In genomic region chr6:34901911-34902444, GRCm38 (mm10) we compare ENCODE assay signal across 18 mouse cellular contexts. TPM values are rescaled to one million over a fixed set of nuclear protein-coding genes. Genes with fewer than 3 reads are reported as not detected.
DNase-seq lines count a peak whose midpoint lies in the region; ATAC-seq and TF ChIP-seq lines count a peak whose summit lies in the region.
"Had no signal": no experiment of that assay in that cellular context is flagged by ENCODE, and none has a peak within 500 bp of the region (broad histone marks: within the 10 kb centered on the region; RNA-seq: fewer than 3 reads in every experiment).

No protein-coding gene starts in this region.

- 18% methylated on average over 9 of the region's 9 CpGs for WGBS in heart, embryonic 14.5 days
- WGBS in lung, postnatal 0 days: 35% methylated on average over 9 of the region's 9 CpGs
- WGBS in forebrain, embryonic 14.5 days: 79% methylated on average over 9 of the region's 9 CpGs
- WGBS in kidney, embryonic 14.5 days: 77% methylated on average over 9 of the region's 9 CpGs

- ATAC-seq in heart, embryonic 14.5 days (ENCODE audit: insufficient number of reproducible peaks, insufficient read depth, low FRiP score, low read depth): peak; percentile 33; the same call in 1 of the 2 replicates
- no peak for ATAC-seq in lung, postnatal 0 days
- ATAC-seq in forebrain, embryonic 14.5 days: no peak
- ATAC-seq in kidney, embryonic 14.5 days (ENCODE audit: low FRiP score, low TSS enrichment): no peak

- H3K4me2 ChIP-seq in heart, embryonic 14.5 days (ENCODE audit: low read length): peak overlapping the region; percentile 45
- peak overlapping the region; percentile 42 for H3K4me2 ChIP-seq in lung, postnatal 0 days (replicated peaks; ENCODE audit: low read depth, low read length)
- no peak overlapping the region for H3K4me2 ChIP-seq in forebrain, embryonic 14.5 days (ENCODE audit: low read length)
- H3K4me2 ChIP-seq in kidney, embryonic 14.5 days (replicated peaks; ENCODE audit: low read depth, low read length): no peak overlapping the region

- no peak for DNase-seq in heart, postnatal 36 days
- no peak for DNase-seq in lung, postnatal 0 days (ENCODE audit: low spot score)
- no peak for DNase-seq in lung, postnatal 10 days
- peak; percentile 11 for DNase-seq in T-cell, adult 2 months (ENCODE audit: low spot score)
- DNase-seq in natural killer cell, adult 2 months (ENCODE audit: low spot score in 2 of 2): peak; percentile 36 to 63
- no peak for DNase-seq in forebrain, embryonic 14.5 days (ENCODE audit: low spot score)
- DNase-seq: adrenal gland, postnatal 14 days; cerebellum, adult 9-10 months; gastrocnemius, postnatal 14 days; right cerebral cortex, postnatal 25 days had no signal

- intact Hi-C loops in heart, postnatal 36 days (cut with DNase I): no loop called here

- H3K9ac ChIP-seq in heart, embryonic 14.5 days (ENCODE audit: low read length): no peak overlapping the region
- no peak overlapping the region for H3K9ac ChIP-seq in lung, postnatal 0 days (replicated peaks; ENCODE audit: low read depth)
- H3K9ac ChIP-seq in forebrain, embryonic 14.5 days (ENCODE audit: low read length): no peak overlapping the region
- no peak overlapping the region for H3K9ac ChIP-seq in kidney, embryonic 14.5 days (ENCODE audit: low read depth, low read length)
- H3K9ac ChIP-seq: liver, embryonic 14.5 days had no signal

- no peaks in the 10 kb centered on the region for H3K9me3 ChIP-seq in heart, embryonic 14.5 days (ENCODE audit: control insufficient read depth, low read length)
- no peaks in the 10 kb centered on the region for H3K9me3 ChIP-seq in lung, postnatal 0 days (ENCODE audit: low read length)
- H3K9me3 ChIP-seq in forebrain, embryonic 14.5 days (replicated peaks; ENCODE audit: control insufficient read depth, low read length): no peaks in the 10 kb centered on the region
- no peaks in the 10 kb centered on the region for H3K9me3 ChIP-seq in kidney, embryonic 14.5 days (ENCODE audit: control insufficient read depth, low read length)
- H3K9me3 ChIP-seq: G1E had no signal

- no peaks in the 10 kb centered on the region for H3K27me3 ChIP-seq in heart, embryonic 14.5 days (ENCODE audit: control insufficient read depth, insufficient read depth, low read length)
- no peaks in the 10 kb centered on the region for H3K27me3 ChIP-seq in lung, postnatal 0 days (replicated peaks; ENCODE audit: insufficient read depth, low read length)
- no peaks in the 10 kb centered on the region for H3K27me3 ChIP-seq in forebrain, embryonic 14.5 days (replicated peaks; ENCODE audit: control insufficient read depth, insufficient read depth, low read length)
- H3K27me3 ChIP-seq in kidney, embryonic 14.5 days (ENCODE audit: control insufficient read depth, insufficient read depth, low read length): no peaks in the 10 kb centered on the region

- H3K36me3 ChIP-seq in heart, embryonic 14.5 days (ENCODE audit: control insufficient read depth, insufficient read depth, low read length): peaks cover 58% of the 10 kb centered on the region
- H3K36me3 ChIP-seq in lung, postnatal 0 days (ENCODE audit: insufficient read depth, low read length): peaks cover 7% of the 10 kb centered on the region; the same call in 1 of the 2 replicates
- H3K36me3 ChIP-seq in forebrain, embryonic 14.5 days (ENCODE audit: control insufficient read depth, insufficient read depth, low read length): peaks cover 51% of the 10 kb centered on the region
- H3K36me3 ChIP-seq in kidney, embryonic 14.5 days (ENCODE audit: control insufficient read depth, insufficient read depth, low read length): peaks cover 60% of the 10 kb centered on the region

- peaks cover 41 to 57% of the 10 kb centered on the region in 2 experiments for H3K4me1 ChIP-seq in heart, embryonic 14.5 days (ENCODE audit: control insufficient read depth in 2 of 2, insufficient read depth in 2 of 2, low read length in 2 of 2)
- H3K4me1 ChIP-seq in lung, postnatal 0 days (ENCODE audit: insufficient read depth, low read depth, low read length): peaks cover 9% of the 10 kb centered on the region; the same call in 1 of the 2 replicates
- H3K4me1 ChIP-seq in forebrain, embryonic 14.5 days (ENCODE audit: control insufficient read depth, insufficient read depth, low read length): no peaks in the 10 kb centered on the region
- no peaks in the 10 kb centered on the region for H3K4me1 ChIP-seq in kidney, embryonic 14.5 days (ENCODE audit: control insufficient read depth, insufficient read depth, low read length)

- TF ChIP-seq CTCF in lung, postnatal 0 days (IDR thresholded peaks at IDR 0.05): no peak

- no peak overlapping the region for H3K4me3 ChIP-seq in heart, embryonic 14.5 days (ENCODE audit: control insufficient read depth in 1 of 2, insufficient read depth in 1 of 2, low read depth in 1 of 2, low read length in 2 of 2)
- H3K4me3 ChIP-seq in lung, postnatal 0 days (ENCODE audit: low read depth, low read length): no peak overlapping the region
- H3K4me3 ChIP-seq in forebrain, embryonic 14.5 days (ENCODE audit: low read depth, low read length): no peak overlapping the region
- no peak overlapping the region for H3K4me3 ChIP-seq in kidney, embryonic 14.5 days (ENCODE audit: low read length)
- H3K4me3 ChIP-seq: erythroblast, embryonic 14.5 days; left cerebral cortex, adult 2 months had no signal

- H3K27ac ChIP-seq in heart, embryonic 14.5 days (replicated peaks in 1 of 2; ENCODE audit: control insufficient read depth in 1 of 2, insufficient read depth in 1 of 2, low read depth in 2 of 2, low read length in 2 of 2): peak overlapping the region; percentile 70 to 73
- H3K27ac ChIP-seq in lung, postnatal 0 days (ENCODE audit: low read length): peak overlapping the region; percentile 39; the same call in 1 of the 2 replicates
- H3K27ac ChIP-seq in forebrain, embryonic 14.5 days (ENCODE audit: low read depth, low read length): no peak overlapping the region
- H3K27ac ChIP-seq in kidney, embryonic 14.5 days (ENCODE audit: low read depth, low read length): no peak overlapping the region
- H3K27ac ChIP-seq: left cerebral cortex, adult 2 months; liver, embryonic 14.5 days had no signal

- no peak for TF ChIP-seq EP300 in lung, postnatal 0 days (IDR thresholded peaks at IDR 0.05)

RNA-seq across cellular contexts. Expression of gene Wdr91, which starts 8.7 kb away (rescaled TPM):
- 9.7 and 10.4 TPM in 2 replicates for polyA plus RNA-seq in heart, embryonic 14.5 days (2014; fragmentation: Nextera tagmentation; extraction: Ambion mirVana)
- 10 to 100 TPM; 11.4 to 15.5 TPM for total RNA-seq in heart, postnatal 36 days (2021)
- polyA plus RNA-seq in lung, postnatal 0 days (2015; fragmentation: Nextera tagmentation; extraction: Ambion mirVana): 19.9 and 21.1 TPM in 2 replicates
- 11.0 and 12.0 TPM in 2 replicates for polyA plus RNA-seq in forebrain, embryonic 14.5 days (2014; fragmentation: Nextera tagmentation; extraction: Ambion mirVana)
- polyA plus RNA-seq in kidney, embryonic 14.5 days (2014; fragmentation: Nextera tagmentation; extraction: Ambion mirVana): 7.3 and 11.0 TPM in 2 replicates

RNA-seq across cellular contexts. Expression of gene Stra8, which starts 18.0 kb away (rescaled TPM):
- polyA plus RNA-seq in heart, embryonic 14.5 days (2014; fragmentation: Nextera tagmentation; extraction: Ambion mirVana): not detected in 2 replicates
- not detected for total RNA-seq in heart, postnatal 36 days (2021)
- polyA plus RNA-seq in lung, postnatal 0 days (2015; fragmentation: Nextera tagmentation; extraction: Ambion mirVana): 0.10 TPM in 1 of 2 replicates, not detected in the other
- not detected in 2 replicates for polyA plus RNA-seq in forebrain, embryonic 14.5 days (2014; fragmentation: Nextera tagmentation; extraction: Ambion mirVana)
- polyA plus RNA-seq in kidney, embryonic 14.5 days (2014; fragmentation: Nextera tagmentation; extraction: Ambion mirVana): not detected in 2 replicates
- total RNA-seq: adrenal gland, postnatal 14 days; gastrocnemius, postnatal 14 days; left cerebral cortex, adult 2 months had no signal
- polyA plus RNA-seq: erythroblast, embryonic 14.5 days; G1E; kidney, embryonic 16.5 days; liver, embryonic 14.5 days; neural tube, embryonic 11.5 days had no signal

RNA-seq across cellular contexts. Expression of gene Cyren, which starts 24.1 kb away (rescaled TPM):
- polyA plus RNA-seq in heart, embryonic 14.5 days (2014; fragmentation: Nextera tagmentation; extraction: Ambion mirVana): 5.8 and 6.3 TPM in 2 replicates
- 1 to 10 TPM; 2.3 to 3.5 TPM for total RNA-seq in heart, postnatal 36 days (2021)
- polyA plus RNA-seq in lung, postnatal 0 days (2015; fragmentation: Nextera tagmentation; extraction: Ambion mirVana): 12.6 and 13.8 TPM in 2 replicates
- 7.9 and 8.0 TPM in 2 replicates for polyA plus RNA-seq in forebrain, embryonic 14.5 days (2014; fragmentation: Nextera tagmentation; extraction: Ambion mirVana)
- 13.1 and 14.2 TPM in 2 replicates for polyA plus RNA-seq in kidney, embryonic 14.5 days (2014; fragmentation: Nextera tagmentation; extraction: Ambion mirVana)

RNA-seq across cellular contexts. Expression of gene Tmem140, which starts 39.0 kb away (rescaled TPM):
- 0.92 and 1.3 TPM in 2 replicates for polyA plus RNA-seq in heart, embryonic 14.5 days (2014; fragmentation: Nextera tagmentation; extraction: Ambion mirVana)
- 10 to 100 TPM; 34.9 to 38.0 TPM for total RNA-seq in heart, postnatal 36 days (2021)
- polyA plus RNA-seq in lung, postnatal 0 days (2015; fragmentation: Nextera tagmentation; extraction: Ambion mirVana): 30.6 and 34.9 TPM in 2 replicates
- 0.65 and 0.79 TPM in 2 replicates for polyA plus RNA-seq in forebrain, embryonic 14.5 days (2014; fragmentation: Nextera tagmentation; extraction: Ambion mirVana)
- 0.64 and 1.0 TPM in 2 replicates for polyA plus RNA-seq in kidney, embryonic 14.5 days (2014; fragmentation: Nextera tagmentation; extraction: Ambion mirVana)
- polyA plus RNA-seq: erythroblast, embryonic 14.5 days had no signal

Comparison
In these comparisons a context has a peak if more than half of its experiments do, and no peak if none do; other contexts are left out.
1. H3K27ac ChIP-seq: peak in heart, embryonic 14.5 days (2 of 2) and lung, postnatal 0 days (single experiment); none in forebrain, embryonic 14.5 days (single experiment) and kidney, embryonic 14.5 days (single experiment).
2. H3K4me2 ChIP-seq: peak in heart, embryonic 14.5 days (single experiment) and lung, postnatal 0 days (single experiment); none in forebrain, embryonic 14.5 days (single experiment) and kidney, embryonic 14.5 days (single experiment).
3. DNase-seq: peak in T-cell, adult 2 months (single experiment) and natural killer cell, adult 2 months (2 of 2); none in heart, postnatal 36 days (0 of 2), lung, postnatal 0 days (single experiment), lung, postnatal 10 days (single experiment) and forebrain, embryonic 14.5 days (single experiment).